Mouse (Mus musculus) stomach, postnatal 0 days (tissue): ENCODE data around the gene Btbd8.

Experiments used
- CTCF ChIP-seq: IDR thresholded peaks from 2 replicates; pipeline ENCODE4 v1.5.1; 2016; ENCODE audit warnings: antibody characterized with exemption, low read depth, mild to moderate bottlenecking, moderate library complexity
- EP300 ChIP-seq: optimal IDR thresholded peaks from 2 replicates; pipeline ENCODE3; 2016; ENCODE audit warnings: antibody characterized with exemption

- TF ChIP-seq CTCF (no peak), EP300 (no peak)
Measured at GRCm38 (mm10) chr5:107448784-107449183, 11.0 kb downstream of the Btbd8 start.
